Mouse (Mus musculus): ENCODE results near the gene Chmp1a.
"Not testable (repeated sequence)": the region's sequence is repeated elsewhere in the genome, so short reads cannot be mapped to it uniquely, and the experiment has no call there.

Chmp1a gene

DNA sequence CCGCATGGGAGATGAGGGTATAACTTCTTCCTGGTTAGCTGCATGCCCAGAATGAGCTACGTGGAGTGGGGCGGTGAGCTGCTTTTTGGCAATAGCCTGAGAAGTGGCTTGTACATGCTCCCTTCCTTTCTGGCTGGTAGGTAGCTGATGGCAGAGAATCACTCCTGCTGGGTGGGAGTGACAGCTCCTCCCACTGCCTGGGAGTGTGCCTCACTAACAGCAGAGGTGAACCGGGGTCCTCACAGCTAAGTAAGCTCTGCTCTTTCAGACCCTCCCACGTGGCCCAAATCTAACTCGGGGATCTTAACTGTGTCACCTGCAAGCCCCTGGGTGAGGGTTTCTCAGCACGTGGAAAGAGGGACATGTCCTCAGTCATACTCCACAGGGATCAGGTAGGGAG lies 20.0 kb upstream of the Chmp1a start:
- no peak for DNase-seq (ENCODE audit: low read depth, low spot score)

GRCm38 (mm10) chr8:123231742-123232141 lies 19.2 kb upstream of the Chmp1a start:
- no peak for DNase-seq (ENCODE audit: low read depth, low spot score)

DNA sequence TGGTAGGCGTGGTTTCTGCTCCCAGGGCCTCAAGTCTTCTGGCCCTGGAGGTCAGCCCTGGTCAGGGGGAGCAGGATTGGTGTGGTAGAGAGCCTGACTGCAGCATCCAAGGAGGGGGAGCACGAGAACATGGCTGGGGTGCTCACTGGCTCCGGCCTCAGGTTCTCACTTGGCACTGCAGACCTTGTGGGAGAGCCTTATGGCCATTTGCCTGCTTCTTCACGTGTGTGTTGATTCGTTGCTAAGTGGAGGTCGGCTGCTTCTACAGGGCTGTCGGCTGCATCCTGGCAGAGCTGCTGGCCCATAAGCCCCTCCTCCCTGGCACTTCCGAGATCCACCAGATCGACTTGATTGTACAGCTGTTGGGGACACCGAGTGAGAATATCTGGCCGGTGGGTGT lies 17.8 kb upstream of the Chmp1a start:
- not testable (repeated sequence) for DNase-seq (ENCODE audit: low read depth, low spot score)

DNA sequence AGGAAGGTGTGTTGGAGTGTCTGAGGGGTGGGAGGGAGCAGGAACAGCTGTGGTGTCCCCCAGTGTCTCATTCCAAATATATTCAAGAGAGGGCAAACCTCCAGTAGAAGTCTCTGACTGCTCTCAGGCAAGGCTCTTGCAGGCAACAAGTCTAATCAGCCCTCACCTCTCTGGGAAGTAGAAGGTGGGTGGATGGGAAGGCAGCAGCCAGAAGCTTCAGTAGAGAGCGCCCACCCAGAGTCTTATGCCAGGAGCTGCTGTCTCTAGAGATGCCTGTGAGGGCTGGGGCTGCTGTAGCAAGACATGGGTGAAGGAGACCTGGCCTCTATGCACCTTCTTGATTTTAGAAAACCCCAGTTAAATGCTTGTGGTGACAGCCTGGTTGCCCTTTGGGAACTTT lies 15.9 kb upstream of the Chmp1a start:
- no peak for DNase-seq (ENCODE audit: low read depth, low spot score)

GRCm38 (mm10) chr8:123224278-123225266 lies 12.0 kb upstream of the Chmp1a start, which contains the start of gene Cdk10:
TSS of gene Cdk10 (plus strand) at chr8:123224842.
- peak; percentile 93 for DNase-seq (ENCODE audit: low read depth, low spot score)

DNA sequence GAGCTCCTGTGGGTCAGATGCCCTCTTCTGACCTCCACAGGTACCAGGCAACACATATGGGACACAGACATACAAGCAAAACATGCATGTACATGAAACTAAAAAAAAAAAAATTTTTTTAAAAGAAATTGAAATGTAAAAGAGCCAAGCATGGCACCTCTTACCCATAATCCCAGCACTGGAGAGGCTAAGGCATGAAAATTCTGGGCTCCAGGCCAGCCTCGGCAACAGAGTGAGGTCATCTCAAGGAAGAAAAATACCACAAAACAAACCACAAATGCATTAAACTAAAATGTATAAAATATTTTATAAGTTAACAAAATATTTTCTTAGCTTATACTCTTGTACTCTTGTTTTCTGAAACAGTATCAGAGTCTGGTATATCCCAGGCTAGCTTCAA lies 8.4 kb upstream of the Chmp1a start:
- no peak for DNase-seq (ENCODE audit: low read depth, low spot score)

DNA sequence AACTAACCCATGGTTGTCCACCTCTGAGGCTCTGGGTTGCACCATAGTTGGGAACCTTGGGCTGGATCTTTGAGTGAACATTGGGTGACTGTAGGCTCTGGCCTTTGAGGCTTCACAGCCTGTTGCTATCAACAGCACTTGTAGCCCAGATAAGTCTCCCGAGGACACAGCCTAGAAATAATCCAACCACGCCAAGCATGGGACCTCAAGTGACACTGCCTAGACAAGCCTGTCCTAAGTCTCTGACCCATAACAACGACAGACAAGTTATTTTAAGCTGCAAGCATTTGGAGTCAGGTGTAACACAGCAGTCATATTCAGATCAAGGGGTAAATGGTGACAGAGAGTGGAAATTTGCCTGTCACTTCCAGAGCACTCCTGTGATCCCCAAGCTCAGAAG lies 2.9 kb upstream of the Chmp1a start:
- DNase-seq (ENCODE audit: low read depth, low spot score): no peak

- no peak for DNase-seq (ENCODE audit: low read depth, low spot score)
Observed at GRCm38 (mm10) chr8:123213118-123213772, 682 bp upstream of the Chmp1a start.

DNA sequence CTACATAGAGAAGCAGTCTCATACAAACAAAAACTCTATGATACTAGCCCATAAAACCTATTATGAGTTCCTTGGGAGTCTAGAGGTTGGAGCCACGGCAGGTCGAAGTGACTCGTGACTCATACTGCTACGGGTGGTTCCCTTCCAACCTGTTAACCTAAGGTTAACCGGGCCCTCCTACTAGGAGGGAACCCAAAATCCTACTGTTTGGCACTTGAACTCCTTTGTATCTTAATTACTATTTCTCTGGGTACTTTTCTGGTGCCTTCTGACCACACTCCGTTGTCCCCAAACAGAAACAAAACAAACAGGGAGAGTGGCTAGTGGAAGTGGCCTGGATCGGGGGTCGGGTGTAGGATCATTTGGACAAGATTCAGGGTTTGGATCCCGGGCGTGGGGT lies 687 bp downstream of the Chmp1a start:
- DNase-seq (ENCODE audit: low read depth, low spot score): no peak

GRCm38 (mm10) chr8:123203571-123203970 lies 9.0 kb downstream of the Chmp1a start:
- DNase-seq (ENCODE audit: low read depth, low spot score): peak; percentile 51

DNA sequence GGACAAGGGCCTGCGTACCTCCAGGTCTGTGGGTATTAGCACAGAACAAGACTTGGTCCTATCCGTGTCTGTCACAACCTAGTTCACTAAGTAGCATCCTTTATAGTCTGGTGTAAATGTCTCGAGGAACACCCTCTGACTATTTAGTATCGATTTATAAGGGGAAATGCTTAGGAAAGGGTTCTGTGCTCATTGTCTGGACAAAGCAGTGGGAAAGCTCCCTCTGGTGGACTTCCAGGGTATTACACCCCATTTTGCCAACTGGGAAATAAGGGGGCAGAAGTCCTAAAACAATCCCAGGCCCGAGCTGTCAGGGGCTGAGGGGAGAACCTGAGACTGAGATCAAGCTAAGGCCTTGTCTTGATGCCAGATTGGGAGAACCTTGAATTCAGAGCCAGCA lies 10.3 kb downstream of the Chmp1a start:
- DNase-seq (ENCODE audit: low read depth, low spot score): peak; percentile 81

- no peak for DNase-seq (ENCODE audit: low read depth, low spot score)
Observed at GRCm38 (mm10) chr8:123199864-123200263, 12.7 kb downstream of the Chmp1a start.

DNA sequence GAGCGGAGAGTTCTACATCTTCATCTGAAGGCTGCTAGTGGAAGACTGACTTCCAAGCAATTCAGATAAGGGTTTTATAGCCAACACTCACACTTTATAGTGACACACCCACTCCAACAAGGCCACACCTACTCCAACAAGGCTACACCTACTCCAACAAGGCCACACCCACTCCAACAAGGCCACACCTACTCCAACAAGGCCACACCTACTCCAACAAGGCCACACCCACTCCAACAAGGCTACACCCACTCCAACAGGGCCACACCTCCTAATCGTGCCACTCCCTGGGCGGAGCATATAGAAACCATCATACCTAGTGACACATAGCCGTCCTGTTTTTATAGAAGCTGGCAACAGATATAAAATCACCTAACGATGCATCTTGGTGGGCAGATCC lies 15.5 kb downstream of the Chmp1a start:
- DNase-seq (ENCODE audit: low read depth, low spot score): not testable (repeated sequence)

GRCm38 (mm10) chr8:123193771-123194170 lies 18.8 kb downstream of the Chmp1a start:
- no peak for DNase-seq (ENCODE audit: low read depth, low spot score)

DNA sequence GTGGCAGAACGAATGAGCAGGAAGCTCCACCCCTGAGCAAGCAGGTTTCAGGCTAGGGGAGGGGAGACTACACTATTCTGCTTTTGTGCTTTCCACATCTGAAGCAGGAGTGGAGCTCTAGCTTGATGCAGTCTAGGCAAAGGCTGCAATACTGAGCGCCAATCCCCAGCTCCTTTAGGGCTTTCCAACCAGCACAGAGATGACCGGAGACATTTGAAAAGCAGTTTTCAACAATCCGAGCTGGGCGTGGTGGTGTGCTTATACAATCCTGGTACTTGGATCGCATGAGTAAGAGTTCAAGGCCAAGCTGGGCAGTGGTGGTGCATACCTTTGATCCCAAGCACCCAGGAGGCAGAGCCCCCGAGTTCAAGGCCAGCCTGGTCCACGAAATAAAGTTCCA lies 20.7 kb downstream of the Chmp1a start:
- DNase-seq (ENCODE audit: low read depth, low spot score): no peak

- DNase-seq (ENCODE audit: low read depth, low spot score): peak; percentile 75
Observed at GRCm38 (mm10) chr8:123190678-123191077, 21.9 kb downstream of the Chmp1a start.

GRCm38 (mm10) chr8:123188841-123189240 lies 23.7 kb downstream of the Chmp1a start:
- DNase-seq (ENCODE audit: low read depth, low spot score): no peak

GRCm38 (mm10) chr8:123188006-123188405 lies 24.6 kb downstream of the Chmp1a start:
- DNase-seq (ENCODE audit: low read depth, low spot score): no peak

- DNase-seq (ENCODE audit: low read depth, low spot score): no peak
Observed at GRCm38 (mm10) chr8:123185566-123186409, 26.8 kb downstream of the Chmp1a start, which contains the start of gene Dpep1. TSS of gene Dpep1 (plus strand) at chr8:123186242.

DNA sequence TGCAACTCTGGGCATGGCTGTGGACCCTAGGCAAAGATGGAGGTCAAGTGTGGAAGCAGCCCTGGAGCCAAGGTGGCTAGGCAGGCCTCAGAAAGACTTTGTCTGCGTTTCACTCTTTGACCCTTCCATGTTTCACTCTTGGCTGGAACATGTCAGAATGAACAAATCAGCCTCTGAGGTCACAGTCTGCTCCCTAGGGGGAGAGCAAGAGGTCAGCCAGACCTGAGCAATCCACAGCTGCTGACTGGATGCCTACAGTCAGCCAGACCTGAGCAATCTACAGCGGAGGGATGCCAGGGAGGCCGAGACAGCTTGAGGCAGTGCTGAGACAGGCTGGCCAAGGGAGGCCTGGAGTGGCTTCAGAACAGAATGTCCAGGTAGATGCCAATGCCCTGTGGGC lies 31.2 kb downstream of the Chmp1a start:
- DNase-seq (ENCODE audit: low read depth, low spot score): no peak

DNA sequence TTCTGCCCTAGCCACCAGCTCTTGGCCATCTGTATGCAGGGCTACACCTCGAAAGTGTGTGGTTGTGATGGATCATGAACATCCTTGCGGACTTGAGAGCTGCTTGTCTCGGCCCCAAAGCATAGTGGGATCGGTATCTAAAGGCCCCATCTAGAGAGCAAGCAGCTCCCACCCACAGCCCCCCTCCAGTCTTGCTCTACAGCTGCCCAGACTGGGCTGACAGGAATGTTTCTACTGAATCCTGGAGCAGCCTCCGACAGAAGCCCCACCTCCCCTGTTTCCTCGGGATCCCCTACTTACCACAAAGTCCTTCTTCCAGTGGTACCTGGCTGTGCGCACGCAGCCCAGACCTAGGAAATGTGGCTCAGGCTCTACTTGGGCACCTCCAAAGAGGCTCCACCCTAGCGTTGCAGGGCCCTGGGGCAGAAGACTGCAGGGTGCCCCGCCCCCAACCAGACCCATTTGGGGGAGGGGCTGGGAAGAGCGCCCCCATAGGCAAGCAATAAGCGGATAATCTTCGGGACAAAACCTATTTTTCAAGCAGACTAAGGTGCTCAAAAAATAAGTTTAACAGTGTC lies 54.6 kb downstream of the Chmp1a start, which contains the start of gene Sult5a1:
Sult5a1 (minus strand) TSS at position 428 of the 578 bp plus-strand sequence.
- no peak for DNase-seq (ENCODE audit: low read depth, low spot score)

All from CD4-positive, CD25-positive, alpha-beta regulatory T cell, adult 2 months (primary cell).